Mouse (Mus musculus) brown adipose tissue, adult 24 weeks (tissue): Measurements from ENCODE around the gene Gm10638. TPM values are rescaled to one million over a fixed set of nuclear protein-coding genes. Genes with fewer than 3 reads are reported as not detected.

Experiments
- H3K27ac ChIP-seq: fragments of 200-500 bp; replicated peaks from 2 replicates; pipeline ENCODE4 v1.5.1; 2012; ENCODE audit warnings: low read depth, mild to moderate bottlenecking, low read length
- H3K4me1 ChIP-seq: fragments of 200-500 bp; 2 replicates; pipeline ENCODE4 v1.6.1; 2012; ENCODE audit warnings: low read length, mixed read lengths; ENCODE audit not compliant: control insufficient read depth, insufficient read depth, insufficient read length
- H3K4me3 ChIP-seq: fragments of 200-500 bp; 2 replicates; pipeline ENCODE4 v1.5.1; 2012; ENCODE audit warnings: low read depth, mild to moderate bottlenecking, low read length, moderate library complexity; ENCODE audit not compliant: insufficient read depth
- polyA plus RNA-seq: library from polyadenylated mRNA; stranded (reverse); fragments of >200 nt; gene quantifications from 2 replicates; pipeline ENCODE4 v1.2.4, GENCODE M21; 2012; ENCODE audit not compliant: missing spikeins, insufficient read depth, insufficient read length

Gm10638 gene
- polyA plus RNA-seq, 1 experiment: 2.3 TPM

DNA sequence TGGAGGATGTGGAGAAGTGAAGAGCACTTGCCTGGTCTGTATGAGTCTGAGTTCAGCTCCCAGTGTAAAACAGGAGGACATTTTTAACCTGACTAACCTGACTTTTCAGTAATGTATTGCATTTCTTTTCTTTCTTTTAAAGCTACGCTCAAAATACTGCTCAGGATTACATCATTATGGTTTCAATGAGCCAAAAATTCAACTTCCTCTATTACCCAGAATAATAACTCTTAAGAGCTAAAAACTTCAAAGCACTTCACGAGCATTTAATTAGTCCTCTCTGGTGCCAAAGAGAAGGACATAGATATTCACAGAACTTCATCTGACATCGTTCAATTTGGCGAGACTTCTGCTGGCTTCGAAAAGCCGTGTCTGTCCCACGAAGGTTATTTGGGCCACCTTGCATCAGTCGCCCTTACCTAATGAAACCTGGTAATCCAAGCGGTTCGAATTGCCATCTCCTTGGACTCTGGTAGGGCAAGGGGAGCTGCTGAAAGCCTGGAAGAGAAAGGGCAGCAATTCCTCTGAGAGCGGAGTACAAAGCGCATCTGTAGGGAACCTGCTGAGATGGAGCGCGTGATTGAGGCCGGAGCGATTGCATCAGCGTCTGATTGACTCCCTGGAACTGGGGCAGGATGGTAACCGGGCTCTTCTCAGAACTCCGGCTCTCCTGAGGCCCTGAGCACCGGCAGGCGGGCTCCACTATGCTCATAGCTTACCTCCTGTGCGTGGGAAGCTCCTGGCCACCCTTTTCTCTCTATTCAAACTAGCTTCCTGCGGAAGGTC lies 11.6 kb downstream of the Gm10638 start:
- Histone ChIP-seq H3K27ac (peak overlapping the region; percentile 67), H3K4me1 (no peaks in the 10 kb centered on the region), H3K4me3 (peak overlapping the region; percentile 29)

DNA sequence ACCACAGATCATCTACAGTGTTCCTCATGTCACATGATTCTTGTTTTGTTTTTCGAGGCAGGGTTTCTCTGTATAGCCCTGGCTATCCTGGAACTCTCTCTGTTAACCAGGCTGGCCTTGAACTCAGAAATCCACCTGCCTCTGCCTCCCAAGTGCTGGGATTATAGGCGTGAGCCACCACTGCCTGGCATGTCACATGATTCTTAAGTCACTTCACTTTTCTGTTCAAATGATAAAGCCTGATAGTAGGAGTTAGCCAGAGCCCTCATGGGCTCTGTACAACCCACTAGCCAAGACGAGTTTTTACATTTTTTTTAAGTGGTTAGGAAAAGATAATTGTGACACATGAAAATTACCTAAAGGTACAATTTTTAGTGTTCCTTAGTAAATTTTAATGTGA lies 13.2 kb downstream of the Gm10638 start:
- H3K27ac ChIP-seq: no peak overlapping the region
- no peak overlapping the region for H3K4me3 ChIP-seq
- no peaks in the 10 kb centered on the region for H3K4me1 ChIP-seq

DNA sequence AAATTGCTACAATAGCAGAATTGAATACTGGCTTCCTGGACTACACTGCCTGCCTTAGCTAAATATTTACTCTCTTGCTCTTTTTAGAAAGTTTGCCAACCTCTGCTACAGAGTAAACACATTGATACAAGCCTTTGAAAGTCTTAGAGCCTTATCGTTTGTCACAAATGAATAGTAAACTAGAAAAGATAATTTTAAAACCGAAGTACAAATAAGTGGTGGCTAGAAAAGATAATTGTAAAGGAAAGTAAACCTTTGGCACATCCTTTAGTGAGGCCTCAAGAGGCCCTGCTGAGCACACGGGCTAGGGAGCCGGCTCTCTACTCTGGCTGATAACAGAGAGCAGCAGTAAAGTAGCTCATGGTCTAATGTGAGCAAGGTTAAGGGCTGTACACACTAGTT lies 13.6 kb downstream of the Gm10638 start:
- no peaks in the 10 kb centered on the region for H3K4me1 ChIP-seq
- H3K27ac ChIP-seq: no peak overlapping the region
- H3K4me3 ChIP-seq: no peak overlapping the region

DNA sequence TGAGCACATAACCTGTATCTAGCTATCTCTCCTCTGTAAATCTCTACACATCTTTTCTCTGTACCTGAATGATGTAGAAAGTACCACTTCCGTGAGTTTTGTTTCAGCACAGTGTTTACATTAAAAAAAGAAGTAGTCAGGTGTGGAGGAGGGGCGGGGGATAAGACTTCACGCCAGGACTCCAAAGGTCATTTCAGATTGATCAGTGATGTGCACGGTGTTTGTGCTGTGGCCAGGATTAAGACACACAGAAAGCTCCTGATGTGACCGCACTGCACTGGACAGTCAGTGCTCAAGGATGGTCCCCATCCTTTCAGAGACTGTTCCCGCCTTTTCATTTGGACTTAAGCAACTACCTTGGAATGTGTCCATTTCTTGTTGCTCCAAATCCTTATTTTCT lies 15.2 kb downstream of the Gm10638 start:
- H3K4me3 ChIP-seq: no peak overlapping the region
- peaks cover 2% of the 10 kb centered on the region; the same call in 1 of the 2 replicates for H3K4me1 ChIP-seq

DNA sequence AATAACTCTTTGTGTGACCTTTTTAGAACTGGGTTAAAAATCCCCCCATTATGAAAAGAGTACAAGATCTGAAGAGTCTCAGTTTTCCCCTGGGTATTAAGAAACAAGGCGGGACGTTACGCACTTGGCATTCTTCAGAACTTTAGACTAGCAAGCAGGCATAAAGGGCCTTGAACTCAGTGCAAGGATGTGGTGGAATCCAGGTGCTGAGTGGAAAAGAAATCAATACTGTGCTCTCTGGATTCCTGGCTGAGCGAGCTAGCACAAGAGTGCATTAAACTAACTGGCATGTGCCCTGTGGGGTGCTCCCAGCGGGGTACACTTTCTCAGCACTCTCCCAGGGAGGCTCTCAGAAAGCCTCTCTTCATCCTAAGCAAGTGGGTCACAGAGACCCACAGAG lies 17.3 kb downstream of the Gm10638 start:
- peaks cover 11% of the 10 kb centered on the region; the same call in 1 of the 2 replicates for H3K4me1 ChIP-seq
- no peak overlapping the region for H3K4me3 ChIP-seq
- no peak overlapping the region for H3K27ac ChIP-seq

More for the DNA sequence above, 15.2 kb downstream of the Gm10638 start:
- no peak overlapping the region for H3K27ac ChIP-seq

DNA sequence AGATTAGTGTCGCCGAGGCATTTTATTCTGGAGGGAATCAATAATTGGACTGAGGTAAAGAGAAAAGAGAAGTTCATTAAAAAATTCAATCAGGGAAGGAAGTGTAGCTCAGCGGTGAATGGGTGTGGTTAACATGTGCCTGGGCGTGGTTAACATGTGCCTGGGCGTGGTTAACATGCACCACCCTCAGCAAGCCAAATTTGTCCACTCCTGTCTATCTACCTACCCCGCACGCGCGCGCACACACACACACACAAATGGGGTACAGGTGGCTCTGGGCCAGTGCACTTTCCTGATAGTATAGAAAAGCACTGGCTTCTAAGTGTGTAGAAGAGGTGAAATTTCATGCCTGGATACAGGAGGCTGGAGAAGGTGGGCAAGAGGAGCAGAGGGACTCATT lies 19.7 kb downstream of the Gm10638 start:
- H3K27ac ChIP-seq: peak overlapping the region; percentile 99
- peaks cover 16% of the 10 kb centered on the region for H3K4me1 ChIP-seq
- no peak overlapping the region for H3K4me3 ChIP-seq

DNA sequence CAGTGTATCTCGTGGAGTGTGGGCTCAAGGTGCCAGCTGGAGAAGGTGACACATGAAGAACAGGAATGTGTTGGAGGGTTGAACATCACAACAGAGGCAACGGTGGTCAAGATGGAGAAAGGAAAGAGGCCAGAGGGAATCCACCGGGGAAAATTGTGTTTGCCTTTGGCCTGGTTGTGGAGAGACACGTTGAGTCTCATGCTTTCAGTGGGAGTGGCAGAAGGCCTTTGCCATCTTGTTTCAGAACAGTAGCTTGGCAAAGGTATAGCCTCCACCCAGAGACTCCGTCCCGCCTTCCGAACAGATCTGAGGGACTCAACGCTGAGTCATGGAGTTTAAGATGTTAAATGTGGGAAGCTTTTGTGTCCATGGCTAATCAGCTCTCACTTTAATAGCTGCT lies 20.2 kb downstream of the Gm10638 start:
- H3K4me1 ChIP-seq: peaks cover 16% of the 10 kb centered on the region
- no peak overlapping the region for H3K4me3 ChIP-seq
- H3K27ac ChIP-seq: peak overlapping the region; percentile 99

DNA sequence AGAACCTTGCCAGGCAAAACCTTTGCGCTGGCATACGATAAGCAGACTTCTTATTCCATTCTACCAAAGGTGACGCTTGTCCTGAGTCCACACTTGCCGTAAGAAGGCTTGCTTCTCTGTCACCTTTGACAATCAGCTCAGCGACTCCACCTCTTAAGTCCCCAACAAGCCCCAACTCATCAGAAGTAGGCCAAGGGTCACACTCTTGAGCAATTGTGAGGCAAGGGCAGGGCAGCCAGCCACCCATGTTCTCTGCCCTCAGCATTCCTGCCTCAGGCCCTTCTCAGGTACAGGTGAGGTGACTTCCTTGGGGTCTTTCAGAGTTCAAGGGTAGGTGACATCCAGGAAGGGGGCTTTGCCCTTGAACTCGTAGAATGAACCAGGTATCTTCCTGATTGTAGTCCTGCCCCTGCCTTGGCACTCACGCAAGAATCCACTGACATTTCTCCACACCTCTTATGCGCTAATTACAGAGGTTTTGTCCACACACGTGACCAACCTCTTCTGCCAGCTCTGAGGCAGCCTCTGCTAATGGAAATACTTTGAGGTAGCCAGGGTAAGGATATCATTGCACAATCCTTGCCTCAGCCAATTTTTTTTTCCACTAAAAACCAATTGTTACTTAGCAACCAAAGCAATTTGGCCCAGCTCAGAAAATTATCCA lies 21.2 kb downstream of the Gm10638 start:
- peaks cover 16% of the 10 kb centered on the region for H3K4me1 ChIP-seq
- no peak overlapping the region for H3K4me3 ChIP-seq
- peak overlapping the region; percentile 99 for H3K27ac ChIP-seq

DNA sequence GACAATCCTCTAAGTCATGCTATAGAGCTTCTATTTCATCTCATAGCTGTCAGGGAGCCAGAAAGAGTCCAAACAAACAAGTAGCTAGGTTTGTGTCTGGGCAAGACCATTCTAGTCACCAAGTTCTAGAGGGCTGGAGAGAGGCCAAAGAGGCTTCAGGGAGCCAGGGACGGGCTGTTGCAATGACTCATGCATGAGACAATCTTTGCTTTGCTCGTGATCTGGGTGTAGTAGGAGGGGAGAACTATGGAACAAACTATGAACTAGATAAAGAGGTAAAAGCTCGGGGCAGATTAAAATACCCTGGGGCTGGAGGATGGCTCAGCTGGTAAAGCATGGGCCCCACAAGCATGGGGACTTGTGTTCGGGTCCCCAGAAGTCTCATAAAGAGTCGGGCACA lies 23.0 kb downstream of the Gm10638 start:
- no peak overlapping the region for H3K4me3 ChIP-seq
- H3K4me1 ChIP-seq: peaks cover 16% of the 10 kb centered on the region
- H3K27ac ChIP-seq: peak overlapping the region; percentile 98

DNA sequence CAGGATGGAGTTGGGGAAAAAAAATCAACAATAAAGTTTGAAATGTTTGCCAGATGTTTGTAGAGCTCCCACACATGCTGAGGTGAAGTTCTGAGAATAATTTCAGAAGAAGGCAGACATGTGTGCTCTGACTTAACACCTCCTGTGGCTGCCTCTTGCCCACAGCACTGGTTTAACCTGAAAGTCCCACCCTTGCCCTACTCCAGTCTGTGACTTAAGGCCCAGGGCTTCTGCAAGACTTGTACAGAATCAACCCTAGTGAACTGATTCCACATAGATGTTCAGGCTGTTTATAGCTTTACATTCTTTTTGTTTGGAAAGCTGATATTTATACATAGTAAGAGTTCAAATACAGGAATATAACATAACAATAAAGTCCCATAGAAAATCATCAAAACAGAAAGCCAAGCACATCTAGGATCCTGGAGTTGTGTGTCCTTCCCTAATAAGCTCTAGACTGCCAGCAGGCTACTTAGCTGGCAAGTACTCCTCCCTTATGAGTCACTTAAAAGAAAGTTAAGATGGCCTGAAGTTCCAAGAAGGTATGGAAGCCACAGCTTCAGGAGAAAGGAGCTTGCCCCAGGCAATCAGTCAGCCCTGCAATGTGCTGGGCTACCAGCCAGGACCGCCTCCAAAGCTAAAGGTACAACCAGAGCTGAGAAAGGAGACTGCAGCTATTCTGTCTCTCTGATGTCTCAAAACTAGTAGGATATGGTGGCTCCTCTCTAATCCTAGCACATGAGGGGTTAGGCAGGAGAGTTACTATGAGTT lies 24.6 kb downstream of the Gm10638 start:
- peaks cover 16% of the 10 kb centered on the region for H3K4me1 ChIP-seq
- H3K4me3 ChIP-seq: no peak overlapping the region
- H3K27ac ChIP-seq: peak overlapping the region; percentile 98

DNA sequence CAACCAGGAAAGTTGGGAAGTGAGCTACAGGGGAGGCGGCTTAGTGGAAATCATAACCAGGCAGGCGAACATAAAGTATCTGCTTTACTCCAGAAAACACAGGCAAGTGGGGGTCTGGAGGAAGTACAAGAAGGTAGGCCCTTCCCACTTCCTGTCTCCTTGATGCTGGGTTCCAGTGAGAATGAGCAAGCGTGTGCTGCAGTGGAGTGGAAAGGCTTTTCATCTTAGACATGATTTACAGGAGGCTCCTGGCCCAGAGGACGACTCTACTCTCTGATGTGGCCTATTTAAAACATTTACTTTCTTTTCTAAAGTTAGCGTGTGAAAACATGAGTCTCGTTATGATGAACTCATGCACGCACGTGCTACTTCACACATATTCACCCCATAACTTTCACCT lies 33.7 kb downstream of the Gm10638 start:
- Histone ChIP-seq H3K4me3 (no peak overlapping the region), H3K27ac (no peak overlapping the region), H3K4me1 (peaks cover 3% of the 10 kb centered on the region; the same call in 1 of the 2 replicates)

DNA sequence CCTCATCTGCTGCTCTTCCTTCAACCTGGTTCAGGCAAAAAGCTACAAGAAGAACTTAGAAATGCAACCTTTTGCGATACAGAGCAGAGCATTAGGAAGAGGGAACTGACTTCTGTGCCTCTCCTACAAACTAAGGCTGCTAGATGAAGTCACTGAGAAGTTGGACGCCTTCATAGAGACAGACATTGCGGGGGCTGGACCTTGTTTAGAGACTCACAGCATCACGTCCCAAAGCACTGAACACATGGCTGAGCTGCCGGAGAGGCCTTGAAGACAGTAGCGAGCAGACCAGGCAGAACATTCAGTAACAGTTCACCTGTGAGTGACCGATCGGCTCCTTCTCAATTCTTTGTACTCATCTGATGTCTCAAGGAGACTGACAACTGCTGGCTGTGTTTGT lies 35.6 kb downstream of the Gm10638 start:
- no peak overlapping the region for H3K27ac ChIP-seq
- peaks cover 4% of the 10 kb centered on the region; the same call in 1 of the 2 replicates for H3K4me1 ChIP-seq
- no peak overlapping the region for H3K4me3 ChIP-seq

DNA sequence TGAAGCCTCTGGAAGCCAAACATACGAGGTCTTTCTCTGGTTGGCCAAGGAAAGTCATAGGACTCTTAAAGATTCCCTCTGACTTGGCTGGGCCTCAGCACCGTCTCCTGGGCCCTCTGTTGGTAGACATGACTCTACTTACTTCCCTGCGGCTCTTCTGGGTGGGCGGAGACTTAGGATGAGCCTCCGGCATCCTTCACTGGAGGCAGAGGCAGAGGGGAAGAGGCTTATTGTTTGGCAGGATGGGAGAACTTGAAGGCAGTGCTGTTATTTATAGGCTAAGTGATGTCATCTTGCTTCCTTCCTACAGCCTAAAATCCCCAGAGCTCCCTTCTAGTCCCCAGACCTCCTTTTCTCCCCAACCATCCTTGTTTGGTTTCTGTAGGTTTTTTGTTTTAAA lies 41.0 kb downstream of the Gm10638 start:
- H3K4me3 ChIP-seq: no peak overlapping the region

DNA sequence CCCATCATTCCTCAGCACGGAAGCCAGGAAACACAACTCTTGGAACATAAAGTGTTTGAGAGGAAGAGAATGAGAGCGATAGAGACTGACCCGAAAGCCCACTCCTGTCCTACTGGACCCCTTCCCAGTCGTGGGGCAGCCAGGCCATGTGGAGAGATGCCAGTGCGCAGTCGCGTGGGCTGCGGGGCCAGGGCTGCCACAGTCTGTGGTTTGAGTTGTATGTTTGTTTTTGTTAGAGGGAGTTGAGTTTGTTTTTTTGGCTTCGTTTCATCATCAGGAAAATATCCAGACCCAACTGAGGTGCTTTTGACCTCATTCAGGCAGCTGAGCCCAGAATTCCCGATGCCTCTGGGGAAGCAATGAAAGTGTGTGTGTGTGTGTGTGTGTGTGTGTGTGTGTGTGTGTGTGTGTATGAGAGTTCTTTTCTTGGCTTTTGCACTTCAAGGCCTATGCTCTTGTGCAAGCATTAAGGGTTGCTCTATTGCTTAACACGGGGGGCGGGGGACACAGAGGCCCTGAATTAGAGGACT lies 42.5 kb downstream of the Gm10638 start:
- H3K27ac ChIP-seq: peak overlapping the region; percentile 98
- H3K4me3 ChIP-seq: peak overlapping the region; percentile 38
- H3K4me1 ChIP-seq: peaks cover 24% of the 10 kb centered on the region

More for the DNA sequence above, 41.0 kb downstream of the Gm10638 start:
- Histone ChIP-seq H3K4me1 (peaks cover 24% of the 10 kb centered on the region), H3K27ac (peak overlapping the region; percentile 88)

DNA sequence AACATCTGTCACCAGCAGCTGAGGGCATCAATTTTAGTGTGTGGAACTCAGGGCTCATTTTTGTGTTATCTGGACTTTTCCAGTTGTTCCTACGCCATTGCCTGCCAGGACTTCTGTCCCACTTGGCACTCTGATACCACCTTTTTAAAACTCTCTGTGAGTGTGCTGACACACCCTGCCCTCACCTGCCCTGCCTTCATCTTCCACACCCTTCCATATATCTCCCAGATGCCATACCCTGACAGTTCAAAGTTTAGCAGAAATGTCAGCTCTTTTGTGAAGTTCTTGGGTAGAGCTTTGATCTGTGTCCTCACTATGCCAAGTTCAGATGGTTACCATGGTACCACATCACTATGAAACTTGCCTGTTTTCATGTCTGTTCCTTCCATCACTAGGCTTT lies 44.1 kb downstream of the Gm10638 start:
- H3K4me3 ChIP-seq: no peak overlapping the region
- H3K4me1 ChIP-seq: peaks cover 21% of the 10 kb centered on the region
- H3K27ac ChIP-seq: peak overlapping the region; percentile 98; the same call in 1 of the 2 replicates
